Mouse (Mus musculus): ENCODE data around the gene Gfm1. TPM values are rescaled to one million over a fixed set of nuclear protein-coding genes. Genes with fewer than 3 reads are reported as not detected.

The Gfm1 gene
- polyA plus RNA-seq, 1 experiment from 2014 or later = 53.5 TPM

- Histone ChIP-seq H3K36me3 (ENCODE audit: control insufficient read depth, insufficient read depth, low read length) (peaks cover 34% of the 10 kb centered on the region), H3K4me2 (ENCODE audit: low read depth, low read length) (peak overlapping the region; percentile 80), H3K27me3 (replicated peaks; ENCODE audit: control insufficient read depth, insufficient read depth, low read length) (no peaks in the 10 kb centered on the region), H3K9me3 (ENCODE audit: control insufficient read depth, low read length) (no peaks in the 10 kb centered on the region), H3K9ac (ENCODE audit: low read depth, low read length) (peak overlapping the region; percentile 81), H3K4me1 (ENCODE audit: control insufficient read depth, insufficient read depth, low read length) (peaks cover 7% of the 10 kb centered on the region; the same call in 1 of the 2 replicates), H3K27ac (replicated peaks; ENCODE audit: low read depth, low read length) (no peak overlapping the region; the same call in 1 of the 2 replicates), H3K4me3 (ENCODE audit: low read depth, low read length) (peak overlapping the region; percentile 67)
- WGBS = 45% methylated on average over 10 of the region's 10 CpGs
- peak; percentile 16 for DNase-seq (ENCODE audit: low spot score)
- ATAC-seq (ENCODE audit: low read depth) = no peak
These were observed 32.7 kb downstream of the Gfm1 start for GRCm38 (mm10) chr3:67462578-67462977.

- Histone ChIP-seq H3K36me3 (ENCODE audit: control insufficient read depth, insufficient read depth, low read length) (peaks cover 35% of the 10 kb centered on the region), H3K4me3 (ENCODE audit: low read depth, low read length) (peak overlapping the region; percentile 67), H3K9ac (ENCODE audit: low read depth, low read length) (peak overlapping the region; percentile 81), H3K4me1 (ENCODE audit: control insufficient read depth, insufficient read depth, low read length) (peaks cover 7% of the 10 kb centered on the region; the same call in 1 of the 2 replicates), H3K9me3 (ENCODE audit: control insufficient read depth, low read length) (no peaks in the 10 kb centered on the region), H3K27me3 (replicated peaks; ENCODE audit: control insufficient read depth, insufficient read depth, low read length) (no peaks in the 10 kb centered on the region), H3K4me2 (ENCODE audit: low read depth, low read length) (peak overlapping the region; percentile 80), H3K27ac (replicated peaks; ENCODE audit: low read depth, low read length) (peak overlapping the region; percentile 85)
- ATAC-seq (ENCODE audit: low read depth) = no peak
- WGBS = under 1% methylated on average over 12 of the region's 12 CpGs
- peak; percentile 32 for DNase-seq (ENCODE audit: low spot score)
These were observed 33.1 kb downstream of the Gfm1 start for GRCm38 (mm10) chr3:67463001-67463400.

GRCm38 (mm10) chr3:67463450-67464372 is 33.8 kb downstream of the Gfm1 start, which contains the start of gene Lxn:
TSS of gene Lxn (minus strand) at chr3:67463926.
- ATAC-seq (ENCODE audit: low read depth) (peak; percentile 94), DNase-seq (ENCODE audit: low spot score) (peak; percentile 77)
- Histone ChIP-seq H3K9me3 (ENCODE audit: control insufficient read depth, low read length) (no peaks in the 10 kb centered on the region), H3K27ac (replicated peaks; ENCODE audit: low read depth, low read length) (peak within 1 kb of the TSS; percentile 85), H3K4me3 (ENCODE audit: low read depth, low read length) (peak within 1 kb of the TSS; percentile 67), H3K4me2 (ENCODE audit: low read depth, low read length) (peak within 1 kb of the TSS; percentile 80), H3K9ac (ENCODE audit: low read depth, low read length) (peak within 1 kb of the TSS; percentile 81), H3K4me1 (ENCODE audit: control insufficient read depth, insufficient read depth, low read length) (peaks cover 7% of the 10 kb centered on the region; the same call in 1 of the 2 replicates), H3K36me3 (ENCODE audit: control insufficient read depth, insufficient read depth, low read length) (peaks cover 36% of the 10 kb centered on the region), H3K27me3 (replicated peaks; ENCODE audit: control insufficient read depth, insufficient read depth, low read length) (no peaks in the 10 kb centered on the region)
- WGBS = 1% methylated on average over 36 of the region's 43 CpGs

- no peak overlapping the region for H3K4me2 ChIP-seq (ENCODE audit: low read depth, low read length)
These were observed 36.7 kb downstream of the Gfm1 start for GRCm38 (mm10) chr3:67466576-67466975.

GRCm38 (mm10) chr3:67467281-67467680 is 37.4 kb downstream of the Gfm1 start:
- Histone ChIP-seq H3K4me3 (ENCODE audit: low read depth, low read length) (no peak overlapping the region), H3K4me1 (ENCODE audit: control insufficient read depth, insufficient read depth, low read length) (peaks cover 6% of the 10 kb centered on the region; the same call in 1 of the 2 replicates), H3K9me3 (ENCODE audit: control insufficient read depth, low read length) (no peaks in the 10 kb centered on the region), H3K36me3 (ENCODE audit: control insufficient read depth, insufficient read depth, low read length) (peaks cover 28% of the 10 kb centered on the region), H3K4me2 (ENCODE audit: low read depth, low read length) (no peak overlapping the region), H3K9ac (ENCODE audit: low read depth, low read length) (no peak overlapping the region), H3K27me3 (replicated peaks; ENCODE audit: control insufficient read depth, insufficient read depth, low read length) (no peaks in the 10 kb centered on the region), H3K27ac (replicated peaks; ENCODE audit: low read depth, low read length) (no peak overlapping the region)
- ATAC-seq (ENCODE audit: low read depth) = no peak
- 92% methylated on average over 2 of the region's 2 CpGs for WGBS
- DNase-seq (ENCODE audit: low spot score) = no peak

More at GRCm38 (mm10) chr3:67466576-67466975, 36.7 kb downstream of the Gfm1 start:
- H3K27ac ChIP-seq (replicated peaks; ENCODE audit: low read depth, low read length) = no peak overlapping the region
- whole genome bisulfite sequencing = 91% methylated on average over 5 of the region's 5 CpGs
- peaks cover 24% of the 10 kb centered on the region for H3K36me3 ChIP-seq (ENCODE audit: control insufficient read depth, insufficient read depth, low read length)
- H3K4me3 ChIP-seq (ENCODE audit: low read depth, low read length) = no peak overlapping the region
- H3K4me1 ChIP-seq (ENCODE audit: control insufficient read depth, insufficient read depth, low read length) = peaks cover 7% of the 10 kb centered on the region; the same call in 1 of the 2 replicates
- H3K9me3 ChIP-seq (ENCODE audit: control insufficient read depth, low read length) = no peaks in the 10 kb centered on the region
- no peak for ATAC-seq (ENCODE audit: low read depth)
- no peak overlapping the region for H3K9ac ChIP-seq (ENCODE audit: low read depth, low read length)
- DNase-seq (ENCODE audit: low spot score) = no peak
- H3K27me3 ChIP-seq (replicated peaks; ENCODE audit: control insufficient read depth, insufficient read depth, low read length) = no peaks in the 10 kb centered on the region

GRCm38 (mm10) chr3:67471408-67472127 is 41.7 kb downstream of the Gfm1 start:
- no peak for ATAC-seq (ENCODE audit: low read depth)
- peaks cover 44% of the 10 kb centered on the region for H3K36me3 ChIP-seq (ENCODE audit: control insufficient read depth, insufficient read depth, low read length)

GRCm38 (mm10) chr3:67473438-67473837 is 43.5 kb downstream of the Gfm1 start:
- Histone ChIP-seq H3K36me3 (ENCODE audit: control insufficient read depth, insufficient read depth, low read length) (peaks cover 48% of the 10 kb centered on the region), H3K27ac (replicated peaks; ENCODE audit: low read depth, low read length) (no peak overlapping the region), H3K9me3 (ENCODE audit: control insufficient read depth, low read length) (no peaks in the 10 kb centered on the region), H3K4me2 (ENCODE audit: low read depth, low read length) (no peak overlapping the region), H3K27me3 (replicated peaks; ENCODE audit: control insufficient read depth, insufficient read depth, low read length) (no peaks in the 10 kb centered on the region), H3K4me3 (ENCODE audit: low read depth, low read length) (no peak overlapping the region), H3K4me1 (ENCODE audit: control insufficient read depth, insufficient read depth, low read length) (no peaks in the 10 kb centered on the region), H3K9ac (ENCODE audit: low read depth, low read length) (no peak overlapping the region)
- 81% methylated on average over 6 of the region's 6 CpGs for WGBS
- DNase-seq (ENCODE audit: low spot score) (peak; percentile 19), ATAC-seq (ENCODE audit: low read depth) (peak; percentile 76; the same call in 1 of the 2 replicates)

More at GRCm38 (mm10) chr3:67471408-67472127, 41.7 kb downstream of the Gfm1 start:
- Histone ChIP-seq H3K27me3 (replicated peaks; ENCODE audit: control insufficient read depth, insufficient read depth, low read length) (no peaks in the 10 kb centered on the region), H3K4me2 (ENCODE audit: low read depth, low read length) (no peak overlapping the region), H3K9me3 (ENCODE audit: control insufficient read depth, low read length) (no peaks in the 10 kb centered on the region), H3K4me3 (ENCODE audit: low read depth, low read length) (no peak overlapping the region), H3K4me1 (ENCODE audit: control insufficient read depth, insufficient read depth, low read length) (no peaks in the 10 kb centered on the region), H3K27ac (replicated peaks; ENCODE audit: low read depth, low read length) (no peak overlapping the region), H3K9ac (ENCODE audit: low read depth, low read length) (no peak overlapping the region)
- WGBS = 84% methylated on average over 4 of the region's 4 CpGs
- no peak for DNase-seq (ENCODE audit: low spot score)

- H3K9me3 ChIP-seq (ENCODE audit: control insufficient read depth, low read length) = no peaks in the 10 kb centered on the region
- H3K4me1 ChIP-seq (ENCODE audit: control insufficient read depth, insufficient read depth, low read length) = no peaks in the 10 kb centered on the region
- H3K36me3 ChIP-seq (ENCODE audit: control insufficient read depth, insufficient read depth, low read length) = peaks cover 25% of the 10 kb centered on the region
- DNase-seq (ENCODE audit: low spot score) (no peak), ATAC-seq (ENCODE audit: low read depth) (no peak)
- no peak overlapping the region for H3K4me2 ChIP-seq (ENCODE audit: low read depth, low read length)
- H3K27ac ChIP-seq (replicated peaks; ENCODE audit: low read depth, low read length) = no peak overlapping the region
- H3K9ac ChIP-seq (ENCODE audit: low read depth, low read length) = no peak overlapping the region
- H3K27me3 ChIP-seq (replicated peaks; ENCODE audit: control insufficient read depth, insufficient read depth, low read length) = no peaks in the 10 kb centered on the region
- no peak overlapping the region for H3K4me3 ChIP-seq (ENCODE audit: low read depth, low read length)
- 94% methylated on average over 11 of the region's 11 CpGs for WGBS
These were observed 49.9 kb downstream of the Gfm1 start for GRCm38 (mm10) chr3:67479806-67480205.

All from embryonic facial prominence, embryonic 14.5 days (tissue).